Mouse (Mus musculus) cerebellum, postnatal 25 days (tissue): ENCODE data around the gene Fsd1l.

Experiments
- DNase-seq, 2 experiments: peaks; one replicate each; pipeline ENCODE4 v3.0.0; 2021; ENCODE audit warnings: mixed read lengths in 2 of 2

Gene Fsd1l

DNA sequence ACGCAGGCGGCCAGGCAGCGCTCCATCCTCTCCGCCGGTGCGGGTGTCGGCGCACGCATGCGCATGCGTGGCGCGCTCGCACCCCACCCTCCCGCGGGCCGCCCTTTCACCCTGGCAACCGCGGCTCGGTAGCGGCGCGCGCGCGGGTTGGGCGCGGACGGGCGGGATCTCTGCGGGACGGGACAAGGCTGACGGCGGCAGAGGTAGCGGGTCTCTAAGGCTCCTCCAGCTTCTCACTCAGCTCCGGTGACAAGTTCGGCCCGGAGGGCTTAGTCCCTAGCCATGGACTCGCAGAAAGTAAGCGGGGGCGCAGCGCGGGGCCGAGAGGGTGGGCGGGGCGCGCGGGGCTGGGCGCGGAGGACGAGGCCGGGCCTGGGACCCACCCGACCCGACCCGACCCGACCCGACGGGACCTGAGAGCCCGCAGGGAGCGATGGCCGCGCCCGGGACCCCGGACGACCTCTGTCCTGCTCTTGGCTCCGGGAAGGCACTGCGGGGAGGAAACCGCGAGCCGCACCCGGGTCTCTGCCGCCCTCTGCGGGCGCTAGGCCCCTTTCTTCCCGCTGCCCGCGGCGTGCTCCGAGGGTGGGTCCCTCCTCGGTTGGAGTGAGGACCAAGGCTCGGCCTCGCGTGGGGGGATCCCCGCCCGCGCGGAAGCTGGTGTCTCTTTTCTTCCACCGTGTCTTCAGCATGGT is at the start of gene Fsd1l:
TSS of gene Fsd1l (plus strand) at position 156 of the 695 bp plus-strand sequence.
- peak; percentile 90 to 94 for DNase-seq

DNA sequence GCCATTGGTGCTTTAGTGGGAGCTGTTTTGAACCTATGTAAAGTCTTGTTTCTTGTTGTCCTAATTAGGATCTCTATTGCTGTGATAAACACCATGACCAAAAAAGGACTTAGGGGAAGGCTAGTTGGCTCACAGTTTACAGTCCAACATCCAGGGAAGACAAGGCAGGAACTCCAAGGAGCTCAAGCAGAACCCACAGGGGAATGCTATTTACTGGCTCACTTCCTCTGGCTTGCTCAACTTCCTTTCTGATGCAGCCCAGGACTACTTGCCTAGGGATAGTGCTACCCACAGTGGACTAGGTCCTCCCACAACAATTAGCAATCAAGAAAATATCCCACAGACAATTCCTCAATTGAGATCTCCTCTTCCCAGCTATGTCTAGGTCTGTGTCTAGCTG is 43.6 kb upstream of the Fsd1l start:
- DNase-seq: no peak

DNA sequence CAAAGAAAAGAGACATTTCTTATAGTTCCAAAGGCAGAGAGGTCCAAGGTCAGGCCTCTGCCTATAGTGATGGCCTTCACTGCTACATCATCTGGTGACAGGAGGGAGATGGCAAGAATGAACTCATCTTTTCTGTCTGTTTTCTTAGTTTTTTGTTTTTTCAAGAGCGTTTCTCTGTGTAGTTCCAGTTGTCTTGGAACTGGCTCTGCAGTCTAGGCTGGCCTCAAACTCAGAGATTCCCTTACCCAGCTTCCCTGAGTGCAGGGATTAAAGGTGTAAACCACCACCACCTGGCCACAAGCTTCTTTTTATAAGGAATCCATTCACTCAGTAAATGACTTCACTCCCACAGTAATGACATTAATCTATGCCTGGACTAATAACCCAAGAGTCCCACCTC is 42.3 kb upstream of the Fsd1l start:
- no peak for DNase-seq

DNA sequence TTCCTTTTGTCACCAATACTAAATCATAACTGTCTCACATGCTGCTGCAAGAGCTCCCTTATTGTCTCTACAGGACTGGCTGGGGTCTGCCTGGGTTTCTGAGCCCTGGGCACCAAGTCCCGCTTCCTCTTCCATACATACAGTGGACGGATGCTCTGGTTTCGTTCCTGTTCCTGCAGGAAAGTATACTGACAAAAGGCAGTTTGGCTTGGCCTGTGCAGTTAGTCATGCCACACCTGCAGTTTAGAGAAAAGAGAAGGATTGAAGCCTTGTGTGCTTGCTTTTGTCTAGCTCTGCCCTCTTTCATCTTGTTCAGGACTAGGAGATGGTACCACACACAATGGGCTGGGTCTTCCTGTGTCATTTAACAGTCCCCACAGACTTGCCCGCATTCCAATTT is 41.8 kb upstream of the Fsd1l start:
- no peak for DNase-seq

DNA sequence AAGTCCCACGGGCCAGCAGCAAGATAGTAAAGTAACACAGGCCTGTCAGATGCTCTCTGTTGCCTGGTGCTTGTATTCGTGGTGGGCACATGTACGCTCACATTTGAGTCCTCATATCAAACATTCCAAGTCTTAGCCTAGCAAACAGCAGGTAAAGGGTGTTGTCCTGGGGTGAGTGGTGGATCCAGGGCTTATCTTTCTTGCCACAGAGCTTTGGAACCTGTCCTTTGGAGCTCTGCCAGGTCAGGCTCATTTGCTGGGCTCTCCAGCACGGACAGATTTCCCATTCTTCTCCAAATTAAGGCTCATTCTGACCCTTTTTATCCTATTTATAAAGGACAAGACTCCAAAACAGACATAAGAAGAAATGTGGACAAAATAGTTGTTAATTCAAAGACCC is 41.1 kb upstream of the Fsd1l start:
- peak in 1 of 2 experiments; percentile 26 for DNase-seq

DNA sequence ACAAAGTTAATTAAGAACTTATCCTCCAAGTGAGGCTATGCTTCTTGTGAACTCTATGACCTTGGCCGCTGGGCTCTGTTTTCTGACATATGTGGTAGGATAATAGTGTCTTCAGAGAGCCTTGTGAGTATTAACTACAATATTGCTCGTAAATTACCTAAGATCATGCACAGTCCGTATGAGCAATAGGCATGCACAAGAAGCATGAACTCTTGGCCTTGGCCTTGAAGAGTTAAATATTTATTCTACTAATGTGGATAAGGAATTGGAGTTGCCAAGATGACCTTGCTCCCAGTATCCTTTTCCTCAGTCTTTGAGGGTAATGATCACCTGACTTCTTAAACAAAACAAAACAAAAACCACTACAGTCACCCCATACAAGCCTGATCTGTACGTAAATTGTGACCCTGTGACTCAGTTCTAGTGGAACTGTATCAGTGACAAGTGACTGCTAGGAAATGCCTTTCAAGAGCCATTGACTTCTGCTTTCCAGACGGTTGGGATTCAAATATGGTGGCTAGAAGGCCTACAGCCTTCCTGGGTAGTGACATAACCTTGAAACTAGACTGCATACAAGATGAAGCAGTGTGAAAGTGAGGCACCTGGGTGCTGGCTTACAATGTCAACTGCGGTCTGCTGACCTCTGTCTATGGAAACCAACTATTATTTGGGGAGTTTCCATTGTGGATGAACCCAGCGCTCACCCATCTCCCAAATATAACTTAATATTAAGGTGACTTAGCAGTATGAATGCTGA is 40.4 kb upstream of the Fsd1l start:
- no peak for DNase-seq

DNA sequence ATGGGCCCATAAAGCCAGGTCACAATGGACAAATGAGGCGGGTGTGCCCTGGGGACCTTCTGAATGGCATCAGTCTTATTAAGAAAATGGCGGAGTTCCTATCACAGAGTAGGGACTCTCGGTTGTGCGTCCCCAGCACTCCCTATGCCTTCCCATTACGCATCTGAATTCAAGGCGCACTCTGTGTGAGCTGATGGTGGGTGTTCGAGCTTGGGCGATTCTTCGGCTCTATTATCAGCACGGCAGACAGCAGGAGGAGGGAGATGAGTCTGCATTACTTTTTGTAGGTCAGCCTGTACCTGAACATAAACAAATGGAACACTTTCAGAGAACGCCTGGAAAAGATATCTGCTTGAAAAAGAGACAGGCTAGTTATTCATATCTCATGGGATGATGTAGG is 39.7 kb upstream of the Fsd1l start:
- no peak for DNase-seq

DNA sequence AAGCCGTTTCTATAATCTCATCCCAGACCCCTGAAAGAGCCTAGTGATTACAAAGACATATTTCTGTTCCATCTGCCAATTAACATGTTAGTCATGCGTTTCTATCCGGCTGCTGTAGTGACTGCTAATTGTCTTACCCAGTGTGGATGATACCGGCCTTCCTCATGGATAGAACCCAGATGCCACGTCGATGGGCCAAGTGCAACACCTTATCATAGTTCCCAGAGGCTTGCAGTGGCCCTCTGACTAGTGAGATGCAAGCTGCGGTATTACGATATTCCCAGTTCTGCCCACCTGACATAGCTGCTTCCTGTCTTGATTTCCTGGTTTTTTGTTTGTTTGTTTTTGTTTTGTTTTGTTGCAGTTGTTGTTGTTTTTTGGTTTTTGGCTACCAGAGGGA is 39.3 kb upstream of the Fsd1l start:
- DNase-seq: no peak

DNA sequence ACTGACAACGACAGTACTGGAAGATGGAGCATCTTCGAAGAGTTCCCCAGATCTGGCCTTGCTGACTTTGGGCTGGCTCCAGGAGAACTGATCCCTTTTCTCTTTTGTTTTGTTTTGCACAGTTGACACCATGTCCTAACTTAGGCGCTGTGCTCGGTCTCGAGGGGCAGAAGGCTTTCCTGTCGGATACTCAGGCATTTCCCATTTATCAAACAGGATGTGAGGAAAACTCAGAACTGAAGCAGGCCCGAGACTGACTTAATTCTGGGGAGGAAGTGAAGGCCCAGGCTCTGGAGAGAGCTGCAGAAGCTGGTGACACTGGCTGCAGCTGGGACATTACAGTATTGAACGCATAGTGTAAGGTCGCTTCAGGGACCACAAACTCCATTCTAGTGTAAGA is 38.9 kb upstream of the Fsd1l start:
- no peak for DNase-seq

DNA sequence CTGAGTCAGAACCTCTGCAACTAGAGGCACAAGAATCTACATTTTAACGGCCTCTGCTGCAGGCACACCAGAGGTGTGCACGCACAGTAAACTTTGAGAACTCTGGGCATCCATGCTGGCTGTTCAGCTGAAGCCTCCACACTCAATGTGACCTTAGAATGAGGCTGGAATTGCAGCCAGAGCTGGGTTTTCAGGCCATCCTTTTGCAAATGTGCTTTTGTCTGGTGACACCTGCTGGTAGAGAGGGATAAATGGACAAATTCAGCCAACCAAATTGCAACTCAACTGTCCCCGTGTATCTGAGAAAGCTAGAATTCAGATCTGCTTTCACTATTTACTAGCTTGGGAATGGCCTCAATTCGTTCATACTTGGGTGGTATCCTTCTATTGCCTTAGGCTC is 37.1 kb upstream of the Fsd1l start:
- peak; percentile 61 to 75 for DNase-seq

DNA sequence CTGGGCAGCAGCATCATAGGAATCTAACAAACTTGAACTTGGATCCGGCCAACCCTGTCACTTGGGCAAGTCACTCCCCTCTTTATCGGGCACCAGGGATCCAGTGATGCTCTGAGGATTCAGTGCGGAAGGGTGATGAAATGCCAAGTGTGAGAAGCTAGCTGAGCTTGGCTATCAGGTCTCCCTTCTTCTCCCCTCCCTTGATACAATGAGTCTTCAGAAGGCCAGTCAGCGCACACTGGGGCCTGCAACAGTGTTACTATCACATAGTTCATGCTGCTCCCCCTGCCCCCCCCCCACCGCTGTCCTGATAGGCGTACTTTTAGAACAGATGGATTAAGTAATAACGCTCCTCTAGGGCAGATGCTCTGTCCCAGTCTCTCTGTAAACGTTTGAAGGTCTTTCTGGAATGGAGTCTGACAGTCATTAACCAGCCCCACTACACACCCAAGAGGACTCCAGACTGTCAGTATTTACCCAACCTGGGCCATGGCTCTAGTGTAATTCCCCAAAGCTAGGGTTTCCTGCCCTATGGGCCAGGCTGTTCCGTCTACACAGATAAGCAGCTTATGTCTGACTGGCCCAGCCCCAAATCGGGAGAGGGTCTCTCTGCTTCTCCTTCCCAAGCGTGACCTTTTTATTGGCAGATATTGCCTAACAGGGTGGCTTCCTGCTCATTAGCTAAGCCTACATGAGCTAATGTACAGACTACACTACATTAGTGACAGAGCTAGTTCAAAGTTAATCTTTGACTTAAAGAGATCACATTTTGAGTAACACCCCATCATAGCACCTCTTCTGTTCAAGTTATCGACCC is 35.8 kb upstream of the Fsd1l start:
- DNase-seq: no peak

DNA sequence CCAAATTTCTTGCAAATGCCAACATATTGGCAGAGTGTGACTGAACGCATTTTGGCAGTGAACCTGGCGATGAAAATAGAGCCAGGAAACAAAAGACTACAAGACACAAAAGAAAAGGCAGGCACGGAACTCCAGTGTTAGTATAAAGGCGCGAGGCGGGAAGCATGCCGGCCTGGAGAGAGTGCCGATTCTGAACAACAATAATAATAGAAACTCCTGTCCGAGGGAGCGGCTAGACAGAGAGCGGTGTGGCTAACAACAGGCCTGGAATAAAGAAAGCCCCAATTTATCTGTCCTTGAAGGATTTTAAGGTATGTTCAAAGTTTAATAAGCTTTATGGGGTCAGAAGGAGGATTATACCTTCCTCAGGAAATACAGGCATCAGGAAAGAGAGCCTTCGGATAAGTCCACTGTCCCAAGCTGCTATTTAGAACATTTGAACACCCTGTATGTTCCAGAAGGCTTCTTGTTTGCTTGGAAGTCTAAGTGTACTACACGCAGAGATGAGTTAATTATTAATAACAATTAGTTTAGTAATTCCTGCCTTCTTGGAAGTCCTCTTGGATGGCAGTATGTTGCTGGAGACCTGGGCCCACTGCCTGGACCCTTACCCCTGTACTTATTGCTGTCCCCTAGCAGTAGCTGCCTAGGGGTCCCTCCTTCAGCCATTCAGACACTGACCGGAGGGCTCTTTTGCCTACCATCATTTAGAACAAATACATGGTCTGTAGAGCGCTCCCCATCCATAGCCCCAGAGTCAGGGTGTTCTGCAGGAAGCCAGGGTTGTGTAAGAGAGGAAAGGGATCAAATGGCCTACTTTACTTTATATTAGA is 35.0 kb upstream of the Fsd1l start:
- DNase-seq: no peak

DNA sequence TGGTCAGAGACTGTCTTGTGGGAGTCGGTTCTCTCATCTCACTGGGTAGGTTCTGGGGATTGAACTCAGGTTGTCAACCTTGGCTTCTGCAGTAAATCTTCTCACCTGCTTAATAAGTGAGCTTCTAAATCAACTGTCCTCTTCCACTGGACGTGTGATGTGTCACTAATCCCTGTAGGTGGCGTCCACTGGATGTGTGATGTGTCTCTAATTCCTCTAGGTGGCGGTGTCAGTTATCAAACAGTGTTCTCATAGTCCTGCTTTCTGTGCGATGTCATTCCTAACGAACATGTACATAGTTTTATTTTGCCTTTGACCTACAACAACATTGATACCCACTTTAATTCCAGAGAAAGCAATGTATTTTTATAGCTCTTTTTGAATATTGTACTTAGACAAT is 30.8 kb upstream of the Fsd1l start:
- DNase-seq: no peak

DNA sequence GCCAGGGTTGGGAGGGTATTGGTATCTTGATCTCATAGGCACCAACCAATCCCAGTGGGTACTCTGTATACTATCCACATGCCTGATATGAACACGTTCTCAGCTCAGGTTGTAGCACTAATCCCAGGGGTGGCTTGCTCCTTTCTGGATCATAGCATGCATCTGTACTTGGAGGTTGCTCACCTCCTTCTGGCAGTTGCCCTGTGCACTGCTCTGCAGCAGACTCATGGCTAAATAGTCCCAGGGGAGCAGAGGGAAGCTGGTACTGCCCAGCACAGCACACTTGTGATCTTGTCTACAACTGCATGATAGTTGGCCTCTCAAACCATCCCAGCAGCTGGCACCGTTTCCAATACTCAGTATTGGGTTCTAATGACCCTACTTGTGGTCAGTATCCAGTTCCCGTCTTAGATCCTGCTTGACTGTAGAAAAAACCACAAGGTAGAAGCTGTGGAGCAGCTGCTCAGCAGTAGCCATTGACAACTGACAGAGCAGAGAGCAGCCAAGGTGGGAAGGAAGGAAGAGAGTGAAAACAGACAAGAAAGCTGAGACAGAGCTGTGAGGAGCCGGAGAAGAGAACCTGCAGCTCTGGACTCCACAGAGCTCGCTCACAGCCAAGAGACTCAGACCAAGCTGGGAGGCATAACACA is 16.6 kb upstream of the Fsd1l start:
- DNase-seq: no peak

DNA sequence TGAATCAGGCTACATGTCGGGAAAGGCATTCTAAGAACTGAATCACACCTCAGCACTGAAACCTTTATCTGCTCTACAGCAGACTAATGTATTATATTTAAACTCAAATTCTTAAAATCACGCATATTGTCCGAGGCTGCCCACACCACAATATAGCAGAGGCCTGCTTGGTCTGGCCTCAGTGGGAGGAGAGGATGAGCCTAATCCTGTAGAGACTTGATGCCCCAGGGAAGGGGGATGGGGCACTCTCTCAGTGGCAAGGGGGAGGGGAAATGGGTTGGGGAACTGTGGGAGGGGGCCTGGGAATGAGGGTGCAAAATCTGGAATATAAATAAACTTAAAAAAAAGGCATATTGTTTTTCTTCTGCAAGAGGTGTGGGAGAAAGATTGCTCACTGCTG is 13.3 kb upstream of the Fsd1l start:
- DNase-seq: no peak

DNA sequence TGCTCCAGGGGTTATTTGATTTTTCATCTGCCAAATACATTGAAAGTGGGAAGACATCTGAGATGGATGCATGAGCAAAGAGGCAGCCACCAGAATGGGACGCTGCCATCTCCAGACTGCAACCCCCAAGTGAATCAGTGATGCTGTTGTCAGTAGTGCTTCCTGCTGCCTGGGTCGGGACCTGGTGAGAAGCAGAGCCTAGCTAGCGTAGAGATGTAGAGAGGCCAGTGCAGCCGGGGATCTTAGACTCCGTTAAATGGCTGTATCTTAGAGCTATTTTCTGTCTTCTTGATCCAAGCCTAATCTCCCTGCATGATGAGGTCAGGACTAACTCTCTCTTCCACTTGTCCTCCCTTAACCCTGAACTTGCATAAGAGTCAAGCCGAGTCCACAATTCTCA is 11.2 kb upstream of the Fsd1l start:
- DNase-seq: no peak

DNA sequence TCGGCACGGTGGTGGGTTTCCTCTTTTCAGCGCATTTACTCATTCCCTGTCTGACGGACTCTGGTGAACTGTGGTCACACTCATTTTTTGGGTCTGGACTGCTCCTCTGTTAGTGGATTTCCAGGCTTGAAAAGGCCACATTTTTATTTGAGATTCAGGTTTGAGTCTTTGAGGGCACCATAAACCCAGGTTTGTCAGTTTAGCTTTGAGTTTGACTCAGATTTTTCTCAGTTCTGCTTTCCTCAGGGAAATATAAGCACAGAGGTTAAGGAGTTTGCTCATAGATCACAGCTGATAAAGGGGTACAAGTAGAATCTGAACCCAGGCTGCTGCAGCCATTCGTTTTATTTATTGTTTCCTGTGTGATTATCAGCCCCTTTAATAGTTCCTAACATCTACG is 10.2 kb upstream of the Fsd1l start:
- no peak for DNase-seq

DNA sequence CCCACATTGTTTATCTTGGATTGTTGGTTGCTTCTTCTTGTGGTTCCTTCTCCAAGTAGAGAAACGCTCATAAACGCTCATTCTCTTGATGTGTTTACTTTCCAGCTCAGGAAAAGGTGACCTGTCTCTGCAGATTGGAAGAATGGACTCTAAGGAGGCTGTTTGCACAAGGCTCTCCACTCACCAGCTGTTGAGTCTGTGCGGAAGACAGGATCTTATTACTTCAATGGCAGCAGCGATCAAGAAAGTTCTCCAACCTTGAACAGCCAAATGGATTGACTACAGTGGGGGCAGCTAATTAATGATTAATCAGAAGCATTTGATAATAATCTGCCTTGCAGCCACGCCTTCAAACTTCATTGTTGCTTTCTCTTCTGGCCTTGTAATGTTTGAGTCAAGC is 9.8 kb upstream of the Fsd1l start:
- DNase-seq: no peak

DNA sequence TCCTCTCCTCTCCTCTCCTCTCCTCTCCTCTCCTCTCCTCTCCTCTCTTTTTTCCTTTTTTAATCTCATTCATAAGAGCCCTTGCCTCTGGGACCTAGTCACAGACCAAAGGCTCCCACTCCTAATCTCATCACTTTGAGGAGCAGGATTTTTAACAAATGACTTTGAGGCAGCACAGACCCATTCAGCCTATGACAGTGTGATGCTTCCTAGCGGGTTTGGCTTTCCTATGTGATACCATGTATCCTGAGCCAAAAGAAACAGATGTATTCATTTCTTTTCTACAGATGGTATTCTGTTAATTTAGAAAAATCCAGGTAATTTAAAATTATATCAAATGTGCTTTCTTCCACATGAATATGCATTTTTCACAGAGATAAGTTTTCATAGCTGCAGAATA is 7.6 kb upstream of the Fsd1l start:
- DNase-seq: no peak

DNA sequence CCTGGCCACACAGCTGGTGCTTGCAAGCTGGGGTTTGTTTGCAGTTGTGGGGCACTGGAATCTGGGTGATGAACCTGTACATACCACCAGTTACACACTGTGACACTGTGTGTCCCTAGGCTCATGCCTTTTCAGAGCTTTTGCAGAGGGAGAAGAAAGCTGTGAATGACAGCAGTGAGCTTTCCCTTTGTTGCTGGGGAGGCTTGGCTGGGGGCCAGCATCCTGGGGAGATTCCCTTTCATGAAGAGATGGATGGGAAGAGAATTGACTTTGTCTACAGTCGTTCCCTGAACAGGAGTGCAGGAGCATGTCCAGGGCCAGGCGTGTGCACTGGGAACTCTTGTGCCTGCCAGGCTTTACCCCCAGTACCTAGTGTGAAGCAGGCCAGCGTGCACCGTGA is 6.5 kb upstream of the Fsd1l start:
- DNase-seq: peak; percentile 68 to 79

DNA sequence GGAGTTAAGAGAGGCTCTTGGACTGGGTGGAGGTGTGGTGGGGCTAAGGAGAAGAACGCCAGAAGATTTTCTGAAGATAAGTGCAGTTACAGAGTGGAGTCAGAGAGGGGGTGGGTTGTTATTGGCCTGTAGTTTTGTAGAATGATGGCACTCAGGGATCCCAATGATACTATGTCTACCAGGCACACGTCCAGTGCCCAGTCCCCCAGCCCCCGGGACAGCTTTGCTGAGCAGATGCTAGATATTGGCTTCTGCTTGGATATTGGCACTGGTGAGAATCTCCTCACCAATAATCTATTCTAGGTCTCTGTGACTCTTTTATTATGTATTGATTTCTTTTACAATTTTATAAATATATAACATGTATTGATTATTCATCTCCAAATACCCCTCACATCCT is 6.0 kb upstream of the Fsd1l start:
- DNase-seq: no peak

DNA sequence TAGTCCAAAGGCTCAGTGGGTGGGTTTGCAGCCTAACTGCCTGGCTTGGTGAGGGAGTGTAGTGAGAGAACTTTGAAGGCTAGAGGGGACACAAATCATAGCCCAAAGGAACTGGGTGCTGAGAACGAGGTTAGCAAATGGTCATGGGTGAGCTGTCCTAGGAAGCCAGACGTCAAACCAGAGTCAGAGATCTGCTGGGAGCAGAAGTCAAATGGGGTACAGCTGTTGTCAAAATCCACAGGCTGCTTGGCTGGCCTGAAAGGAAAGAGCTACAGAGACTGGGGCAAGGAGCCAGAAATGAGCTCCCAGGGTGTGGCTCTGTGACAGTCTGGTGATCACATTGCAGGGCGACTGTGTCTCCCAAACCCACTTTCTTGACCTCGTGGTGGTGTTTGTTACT is 2.3 kb upstream of the Fsd1l start:
- no peak for DNase-seq

DNA sequence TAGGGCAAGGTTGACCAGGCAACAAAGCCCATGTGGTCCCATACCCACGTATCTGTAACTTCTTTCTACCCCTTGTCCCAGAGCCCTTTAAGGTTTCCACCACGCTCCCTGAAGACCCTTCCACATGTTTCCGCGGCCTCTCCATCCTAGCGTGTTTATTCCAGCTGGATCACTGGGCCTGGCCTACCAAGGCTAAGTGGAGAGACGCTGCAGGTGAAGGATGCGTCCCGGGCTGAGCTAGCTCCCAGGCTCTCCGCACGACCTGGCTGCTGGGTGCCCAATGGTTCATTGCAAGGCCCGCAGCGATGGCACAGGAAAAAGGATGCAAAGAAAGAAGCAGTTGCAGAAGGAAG is 332 bp upstream of the Fsd1l start:
- no peak for DNase-seq
